Mouse (Mus musculus) urinary bladder, postnatal 25 days (tissue): Measurements from ENCODE around the gene Txnrd1.

Experiments
- DNase-seq: peaks from one replicate; pipeline ENCODE4 v3.0.0; 2022; ENCODE audit warnings: low spot score

Txnrd1 gene

DNA sequence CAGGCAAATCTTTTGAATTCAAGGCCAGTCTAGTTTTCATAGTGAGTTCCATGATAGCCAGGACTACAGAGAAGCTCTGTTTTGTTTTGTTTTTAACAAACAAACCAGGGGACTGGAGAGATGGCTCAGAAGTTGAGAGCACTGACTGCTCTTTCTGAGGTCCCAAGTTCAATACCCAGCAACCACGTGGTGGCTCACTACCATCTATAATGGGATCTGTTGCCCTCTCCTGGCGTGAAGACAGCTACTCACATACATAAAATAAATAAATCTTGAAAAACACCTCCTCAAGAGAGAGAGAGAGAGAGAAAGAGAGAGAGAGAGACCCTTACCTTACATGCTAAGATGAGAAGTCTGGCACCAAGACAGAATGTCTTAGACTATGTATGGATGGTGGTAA, 84.9 kb downstream of the Txnrd1 start:
- DNase-seq, result no peak

DNA sequence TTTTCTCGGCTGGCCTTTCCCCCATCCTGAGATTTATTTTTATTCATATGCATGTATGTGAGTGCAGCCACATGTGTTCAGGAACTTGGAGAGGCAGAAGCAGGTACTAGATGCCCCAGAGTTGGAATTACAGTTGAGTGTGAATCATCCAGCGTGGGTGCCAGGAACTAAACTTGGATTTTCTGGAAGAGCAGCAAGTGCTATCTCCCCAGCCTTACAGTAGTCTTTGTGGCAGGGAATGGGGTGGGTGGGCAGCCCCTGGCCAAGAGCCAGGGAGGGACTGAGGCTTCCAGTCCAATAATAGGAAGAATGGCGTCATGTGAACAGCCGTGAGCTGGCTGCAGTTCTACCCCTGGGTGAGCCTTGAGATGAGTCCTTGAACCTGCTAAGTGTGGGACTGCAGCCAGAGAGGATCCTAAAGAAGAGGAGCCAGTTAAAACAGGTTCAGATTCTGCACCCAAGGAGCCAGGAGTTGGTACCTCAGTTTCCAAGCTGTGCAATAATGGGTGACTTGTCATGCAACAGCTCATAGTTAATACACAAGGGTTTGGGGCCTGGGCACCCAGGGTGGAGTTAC, 85.7 kb downstream of the Txnrd1 start:
- no peak for DNase-seq

DNA sequence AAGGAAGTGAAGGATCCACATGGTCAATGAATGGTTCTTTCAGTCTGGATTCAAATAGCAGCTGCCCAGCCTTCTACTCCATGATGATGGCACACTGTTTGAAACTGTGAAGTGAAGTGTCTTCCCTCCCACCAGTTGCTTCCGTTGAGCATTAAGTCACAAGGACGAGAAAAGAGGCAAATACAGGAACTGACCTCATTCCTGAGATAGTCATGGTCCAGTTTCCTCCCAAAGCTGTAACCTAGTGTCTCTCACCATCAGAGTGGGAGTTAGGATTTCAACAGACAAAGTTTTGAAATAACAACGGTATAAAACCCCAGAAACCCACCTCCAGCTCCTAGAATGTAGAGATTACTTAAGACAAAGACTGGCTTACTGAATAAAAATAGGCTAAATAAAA, 89.8 kb downstream of the Txnrd1 start:
- DNase-seq, result no peak

DNA sequence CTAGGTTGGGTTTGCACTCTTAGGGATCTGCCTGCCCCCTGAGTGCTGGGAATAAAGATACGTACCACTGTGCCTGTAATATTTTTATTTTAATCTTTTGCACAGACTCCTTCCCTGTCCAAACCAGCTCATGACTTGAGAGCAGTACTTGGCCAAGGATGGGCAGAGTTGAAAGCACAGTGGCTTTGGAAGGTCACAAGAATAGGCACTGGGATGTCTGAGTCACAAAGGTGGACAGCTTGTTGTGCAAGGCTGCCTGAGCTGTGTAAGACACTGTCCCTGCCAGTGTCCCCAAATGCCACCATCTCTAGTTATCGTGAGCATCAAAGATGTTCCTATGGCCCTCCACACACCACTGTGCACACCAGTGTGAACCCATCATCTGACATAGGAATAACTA, 91.0 kb downstream of the Txnrd1 start:
- DNase-seq, result no peak

DNA sequence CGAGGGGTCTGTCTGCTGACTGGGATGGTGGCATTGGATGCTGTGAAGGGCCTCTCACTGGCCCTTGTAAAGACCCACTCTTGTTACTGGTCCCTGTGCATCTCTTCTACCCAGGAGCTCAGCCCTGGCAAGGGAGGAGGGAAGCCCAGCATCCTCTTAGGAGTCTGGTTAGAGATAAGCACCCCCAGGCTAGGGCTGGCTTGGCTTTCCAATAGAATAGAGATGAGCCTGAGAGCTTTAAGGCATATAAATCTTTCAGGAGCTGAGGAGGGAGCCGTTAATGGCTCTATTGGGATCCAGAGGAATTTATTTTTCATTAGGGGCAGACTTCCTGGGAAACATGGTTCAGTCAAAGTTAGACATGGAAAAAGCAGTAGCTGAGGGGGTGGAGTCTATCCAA, 91.9 kb downstream of the Txnrd1 start:
- no peak for DNase-seq

DNA sequence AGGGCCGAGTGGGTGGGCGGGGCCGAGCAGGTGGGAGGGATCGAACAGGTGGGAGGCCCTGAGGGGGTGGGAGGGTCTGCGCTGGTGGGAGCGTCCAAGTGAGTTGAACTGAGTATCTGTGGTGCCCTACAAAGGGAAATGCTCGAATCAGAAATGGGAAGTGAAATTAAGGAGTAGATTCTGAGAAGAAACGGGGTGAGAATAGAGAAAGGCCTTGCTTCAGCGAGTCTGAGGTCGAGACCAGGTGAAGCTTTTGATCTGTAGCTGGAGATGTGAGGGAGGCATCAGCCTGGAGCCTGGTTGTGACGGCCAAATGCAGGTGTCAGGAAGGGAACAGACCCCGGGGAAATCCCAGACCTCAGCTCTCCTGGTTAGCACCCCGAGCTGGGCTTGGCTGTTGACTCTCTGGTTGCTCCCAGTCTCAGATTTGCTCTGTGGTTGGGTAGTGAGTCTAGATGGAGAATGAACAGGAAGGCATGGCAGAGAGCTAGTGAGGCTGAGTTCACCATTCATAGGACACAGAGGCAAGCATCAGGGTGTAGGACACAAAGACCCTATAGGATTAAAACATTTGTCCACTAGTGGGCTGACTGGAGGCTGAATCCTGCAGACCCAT, 101.4 kb downstream of the Txnrd1 start:
- no peak for DNase-seq

DNA sequence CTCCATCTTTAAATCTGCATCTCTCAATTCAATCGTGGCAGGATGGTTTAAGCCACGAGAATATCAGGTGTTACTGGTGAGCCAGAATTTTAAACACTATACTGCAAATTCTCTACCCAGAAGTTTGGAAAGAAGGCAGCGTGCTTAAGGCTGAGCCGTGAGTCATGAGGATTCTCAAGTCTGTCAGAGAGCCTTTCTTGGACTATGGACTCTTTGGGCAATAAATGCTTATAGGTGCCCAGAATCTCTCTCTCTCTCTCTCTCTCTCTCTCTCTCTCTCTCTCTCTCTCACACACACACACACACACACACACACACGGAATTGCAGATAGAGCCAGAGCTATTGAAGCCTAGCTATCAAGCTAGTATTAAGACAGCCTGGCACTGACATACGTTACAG, 102.0 kb downstream of the Txnrd1 start:
- DNase-seq, result no peak
